Mouse (Mus musculus) bone marrow, adult 2 months (tissue): ENCODE results near the gene Dact2. TPM values are rescaled to one million over a fixed set of nuclear protein-coding genes. Genes with fewer than 3 reads are reported as not detected.

Experiments
- H3K27ac ChIP-seq: fragments of 200-500 bp; 2 replicates; pipeline ENCODE4 v1.5.1; 2012; ENCODE audit warnings: low read depth, mild to moderate bottlenecking, control low read depth, inconsistent platforms, low read length; ENCODE audit not compliant: control insufficient read depth, poor library complexity, insufficient read depth
- H3K4me1 ChIP-seq: fragments of 200-500 bp; 2 replicates; pipeline ENCODE4 v1.6.1; 2011; ENCODE audit warnings: low read length; ENCODE audit not compliant: control insufficient read depth, insufficient read depth
- H3K4me3 ChIP-seq: fragments of 200-500 bp; replicated peaks from 2 replicates; pipeline ENCODE3; 2011; ENCODE audit warnings: mild to moderate bottlenecking, low read depth, low read length, control low read depth; ENCODE audit not compliant: control insufficient read depth
- CTCF ChIP-seq: fragments of 200-500 bp; IDR thresholded peaks from 2 replicates; pipeline ENCODE4 v1.5.1; 2011; ENCODE audit warnings: low read length, control low read depth; ENCODE audit not compliant: control insufficient read depth, insufficient read depth
- POLR2A ChIP-seq: fragments of 200-500 bp; IDR thresholded peaks from 2 replicates; pipeline ENCODE4 v1.6.1; 2011; ENCODE audit warnings: low read depth, mild to moderate bottlenecking, control low read depth, low read length, borderline replicate concordance; ENCODE audit not compliant: control insufficient read depth
- WGBS: fragments of 180-500 bp; shearing (Covaris S2); methylation state at CpG from one replicate; pipeline ENCODE4 v1.1.7; 2018; 5-methylcytosine and 5-hydroxymethylcytosine counted together
- polyA plus RNA-seq: library from polyadenylated mRNA; stranded (reverse); fragments of >200 nt; gene quantifications from 2 replicates; pipeline ENCODE4 v1.2.4, GENCODE M21; 2011; ENCODE audit warnings: low replicate concordance; ENCODE audit not compliant: missing spikeins, insufficient read depth, insufficient read length

Gene Dact2
- polyA plus RNA-seq, 1 experiment = 3.7 TPM

DNA sequence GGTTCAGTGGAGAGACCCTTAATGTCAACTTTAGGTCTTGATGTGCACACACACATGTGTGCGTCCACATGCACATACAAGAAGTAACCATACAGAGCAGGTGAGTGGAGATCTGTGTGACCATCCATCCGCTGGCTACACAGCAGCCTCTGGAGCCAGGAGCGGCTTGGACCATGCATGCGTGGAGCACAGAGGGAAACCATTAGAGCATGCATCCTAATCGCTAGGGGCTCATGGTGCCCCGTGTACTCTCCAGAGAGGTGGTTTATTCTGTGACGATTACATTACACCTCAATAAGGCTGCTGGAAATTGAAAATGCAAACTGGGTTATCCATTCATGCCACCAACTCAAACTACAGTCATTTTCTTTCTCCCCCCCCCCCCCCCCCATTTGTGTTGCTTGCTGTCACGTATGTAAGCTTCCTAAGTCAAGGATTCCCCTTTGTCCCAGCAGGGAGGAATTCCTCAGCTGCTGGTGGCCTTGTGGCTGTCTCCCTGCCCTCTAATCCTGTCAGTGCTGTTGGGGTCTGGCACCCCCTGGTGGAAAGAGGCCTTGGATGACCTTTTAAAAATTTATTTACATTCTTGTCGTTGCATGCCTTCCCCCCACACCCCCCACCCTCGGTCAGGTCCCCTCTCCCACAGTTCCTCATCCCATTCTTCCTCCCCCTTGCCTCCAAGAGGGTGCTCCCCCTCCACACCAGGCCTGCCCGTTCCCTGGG, 17.9 kb upstream of the Dact2 start:
- Histone ChIP-seq H3K4me3 (no peak overlapping the region), H3K4me1 (no peaks in the 10 kb centered on the region), H3K27ac (no peak overlapping the region)
- no peak for TF ChIP-seq CTCF
- no peak for TF ChIP-seq POLR2A
- 37% methylated on average over 11 of the region's 11 CpGs for WGBS

- 60% methylated on average over 7 of the region's 7 CpGs for WGBS
- TF ChIP-seq POLR2A = no peak
- TF ChIP-seq CTCF = peak; percentile 68
- H3K4me3 ChIP-seq = no peak overlapping the region
- no peak overlapping the region for H3K27ac ChIP-seq
- no peaks in the 10 kb centered on the region for H3K4me1 ChIP-seq
These were observed 16.6 kb upstream of the Dact2 start for GRCm38 (mm10) chr17:14220606-14221202.

GRCm38 (mm10) chr17:14213976-14214529, 9.9 kb upstream of the Dact2 start:
- TF ChIP-seq CTCF (no peak), POLR2A (no peak)
- 49% methylated on average over 3 of the region's 3 CpGs for WGBS
- Histone ChIP-seq H3K27ac (no peak overlapping the region), H3K4me1 (no peaks in the 10 kb centered on the region), H3K4me3 (no peak overlapping the region)

GRCm38 (mm10) chr17:14212796-14213195, 8.7 kb upstream of the Dact2 start:
- WGBS = 73% methylated on average over 7 of the region's 7 CpGs
- TF ChIP-seq POLR2A (no peak), CTCF (no peak)
- Histone ChIP-seq H3K4me3 (no peak overlapping the region), H3K4me1 (no peaks in the 10 kb centered on the region), H3K27ac (no peak overlapping the region)

- Histone ChIP-seq H3K4me3 (no peak overlapping the region), H3K4me1 (no peaks in the 10 kb centered on the region), H3K27ac (no peak overlapping the region)
- WGBS = 31% methylated on average over 5 of the region's 5 CpGs
- TF ChIP-seq CTCF = no peak
- TF ChIP-seq POLR2A = no peak
These were observed 3.0 kb upstream of the Dact2 start for GRCm38 (mm10) chr17:14207093-14207561.

DNA sequence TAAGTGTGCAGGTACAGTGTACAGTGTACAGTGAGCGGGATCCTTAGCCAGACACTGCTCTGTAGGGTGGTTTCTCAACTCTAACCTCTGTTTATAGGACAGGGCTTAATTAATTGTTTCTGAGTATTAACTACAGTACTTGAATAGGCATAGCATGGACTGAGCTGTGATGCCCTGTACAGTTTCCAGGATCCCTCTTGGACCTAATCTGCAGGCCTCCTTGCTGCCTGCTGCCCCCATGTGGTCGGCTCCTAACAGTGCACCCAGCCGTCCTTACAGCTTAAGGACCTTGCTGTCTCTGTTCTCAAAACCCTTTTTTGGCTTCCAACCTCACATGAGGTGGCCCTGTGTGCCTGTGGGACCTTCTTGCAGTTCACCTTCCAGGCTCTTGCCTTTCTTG, 2.0 kb upstream of the Dact2 start:
- WGBS = 22% methylated on average over 3 of the region's 3 CpGs

GRCm38 (mm10) chr17:14205236-14205635, 1.1 kb upstream of the Dact2 start:
- H3K4me3 ChIP-seq = no peak overlapping the region
- TF ChIP-seq CTCF = no peak
- TF ChIP-seq POLR2A = no peak
- no peaks in the 10 kb centered on the region for H3K4me1 ChIP-seq
- 80% methylated on average over 3 of the region's 3 CpGs for WGBS
- no peak overlapping the region for H3K27ac ChIP-seq

More for the DNA sequence above, 2.0 kb upstream of the Dact2 start:
- peak; percentile 64 for TF ChIP-seq CTCF
- TF ChIP-seq POLR2A = no peak
- Histone ChIP-seq H3K4me3 (no peak overlapping the region), H3K27ac (no peak overlapping the region), H3K4me1 (no peaks in the 10 kb centered on the region)
